Mouse (Mus musculus): ENCODE measurements around the gene Ednra.
"Not testable (repeated sequence)": the region's sequence is repeated elsewhere in the genome, so short reads cannot be mapped to it uniquely, and the experiment has no call there.

Ednra gene

DNA sequence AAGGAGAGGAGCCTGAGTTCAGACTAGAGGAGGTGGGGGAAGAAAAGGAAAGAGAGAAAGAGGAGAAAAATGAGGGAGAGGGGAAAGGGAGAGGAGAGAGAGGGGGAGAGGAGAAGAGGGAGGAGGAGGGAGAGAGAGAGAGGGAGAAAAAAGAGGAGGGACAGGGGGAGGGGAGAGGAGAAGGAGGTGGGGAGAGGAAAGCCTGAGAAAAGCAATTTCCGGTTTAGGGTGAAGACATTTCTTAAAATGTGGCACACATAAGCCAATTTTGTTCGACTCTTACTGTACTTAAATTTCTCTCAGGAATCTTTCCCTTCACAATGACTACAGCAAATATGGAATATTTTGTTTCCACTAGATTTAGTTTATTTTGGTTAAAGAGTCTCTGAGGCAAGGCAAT lies 5.3 kb downstream of the Ednra start:
- DNase-seq (ENCODE audit: low read depth, low spot score) = no peak

DNA sequence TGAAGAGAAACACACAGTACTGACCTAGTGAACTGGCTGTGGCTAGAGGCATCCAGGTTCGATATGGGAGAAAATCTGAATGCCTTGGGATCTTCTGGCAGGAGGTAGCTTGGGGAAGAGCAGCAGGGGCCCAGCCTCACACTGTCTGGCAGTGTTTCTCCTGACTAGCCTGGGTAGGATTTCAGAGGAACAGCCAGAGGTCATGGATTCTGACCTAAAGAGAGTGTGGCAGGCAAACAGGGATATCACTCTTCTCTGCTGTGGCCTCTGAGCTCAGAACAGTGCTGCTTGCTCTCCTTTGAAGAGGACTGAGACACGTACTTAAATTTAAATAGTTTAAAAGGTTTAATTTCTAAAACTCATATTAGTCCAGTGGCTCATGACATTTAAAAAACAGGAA lies 7.2 kb downstream of the Ednra start:
- DNase-seq (ENCODE audit: low read depth, low spot score) = no peak

- DNase-seq (ENCODE audit: low read depth, low spot score) = no peak
Measured at GRCm38 (mm10) chr8:77714455-77714854, 9.8 kb downstream of the Ednra start.

DNA sequence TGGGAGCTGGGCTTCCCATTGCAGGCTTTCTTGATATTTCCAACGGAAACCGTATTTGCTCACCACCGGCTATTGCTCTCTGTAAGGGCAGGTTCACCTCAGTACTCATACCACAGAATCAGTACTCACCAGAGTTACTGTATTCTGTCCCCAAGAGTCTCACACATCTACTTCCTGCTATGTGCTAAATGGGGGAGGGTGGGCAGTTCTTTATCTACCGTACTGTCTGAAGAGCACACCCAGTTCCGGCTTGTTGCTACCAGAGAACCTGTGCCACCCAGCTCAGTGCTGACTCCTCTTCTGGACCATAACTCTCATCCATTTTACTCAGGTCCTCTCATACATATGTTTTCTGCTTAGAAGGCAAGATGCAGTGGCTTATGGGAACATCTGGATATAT lies 10.6 kb downstream of the Ednra start:
- no peak for DNase-seq (ENCODE audit: low read depth, low spot score)

GRCm38 (mm10) chr8:77704768-77705167 lies 19.5 kb downstream of the Ednra start:
- DNase-seq (ENCODE audit: low read depth, low spot score) = no peak

- DNase-seq (ENCODE audit: low read depth, low spot score) = no peak
Measured at GRCm38 (mm10) chr8:77698028-77698427, 26.2 kb downstream of the Ednra start.

DNA sequence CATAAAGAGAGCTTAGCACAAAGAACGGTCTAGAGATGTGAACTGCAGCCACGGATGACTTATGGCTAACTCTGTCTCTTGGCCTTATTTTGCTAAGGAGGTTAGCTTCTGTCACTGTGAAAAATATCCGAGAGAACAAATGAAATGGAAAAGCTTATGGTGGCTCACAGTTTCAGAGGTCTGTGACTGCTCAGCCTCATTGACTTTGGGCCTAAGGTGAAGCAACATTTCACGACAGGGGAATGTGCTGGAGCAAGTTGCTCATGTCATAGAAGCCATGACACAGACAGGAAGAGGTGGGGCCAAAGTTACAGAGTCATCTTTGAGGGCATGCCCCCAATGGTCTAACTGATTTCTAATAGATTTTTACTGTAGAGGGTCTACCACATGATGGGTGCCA lies 28.1 kb downstream of the Ednra start:
- DNase-seq (ENCODE audit: low read depth, low spot score) = no peak

GRCm38 (mm10) chr8:77695486-77696058 lies 28.7 kb downstream of the Ednra start:
- no peak for DNase-seq (ENCODE audit: low read depth, low spot score)

- DNase-seq (ENCODE audit: low read depth, low spot score) = no peak
Measured at GRCm38 (mm10) chr8:77695070-77695469, 29.2 kb downstream of the Ednra start.

DNA sequence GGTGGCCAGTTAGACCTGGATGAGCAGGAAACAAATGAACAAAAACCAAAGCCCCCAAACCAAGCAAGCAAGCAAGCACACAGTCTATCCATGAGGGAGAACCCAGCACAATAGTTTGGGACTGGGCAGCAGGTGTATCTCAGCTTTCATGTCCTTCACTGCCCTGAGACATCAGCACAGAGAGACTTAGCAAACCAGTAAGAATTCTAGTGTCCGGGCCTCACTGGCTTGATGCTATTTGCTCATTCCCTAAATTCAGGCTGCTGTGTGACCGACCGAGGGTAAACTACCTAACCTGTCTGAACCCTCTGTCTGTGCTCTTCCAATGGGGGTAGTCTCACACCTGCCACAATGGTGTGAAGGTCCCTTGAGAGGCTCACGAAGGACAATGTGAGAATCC lies 29.7 kb downstream of the Ednra start:
- DNase-seq (ENCODE audit: low read depth, low spot score) = no peak

- not testable (repeated sequence) for DNase-seq (ENCODE audit: low read depth, low spot score)
Measured at GRCm38 (mm10) chr8:77689421-77690059, 34.7 kb downstream of the Ednra start.

DNA sequence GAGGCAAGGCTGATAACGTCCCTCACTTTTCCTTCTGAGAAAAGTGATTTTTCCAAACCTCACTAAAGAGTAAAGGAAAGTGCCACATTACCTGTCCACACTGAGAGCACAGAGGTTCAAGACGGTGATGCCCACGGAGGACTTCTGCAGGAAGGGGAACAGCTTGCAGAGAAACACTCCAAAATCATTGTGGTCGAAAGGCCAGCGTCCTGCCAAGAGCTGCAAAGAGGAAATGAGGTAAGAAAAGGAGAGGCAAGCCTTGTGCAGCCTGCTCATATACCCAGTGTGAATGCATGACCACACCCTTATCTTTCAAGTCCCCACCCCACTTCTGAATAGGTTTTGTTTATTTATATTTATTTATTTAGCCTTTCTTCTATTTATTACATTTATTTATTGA lies 35.3 kb downstream of the Ednra start:
- DNase-seq (ENCODE audit: low read depth, low spot score) = no peak

GRCm38 (mm10) chr8:77684372-77684771 lies 39.9 kb downstream of the Ednra start:
- DNase-seq (ENCODE audit: low read depth, low spot score) = no peak

- no peak for DNase-seq (ENCODE audit: low read depth, low spot score)
Measured at GRCm38 (mm10) chr8:77683356-77684106, 40.7 kb downstream of the Ednra start.

DNA sequence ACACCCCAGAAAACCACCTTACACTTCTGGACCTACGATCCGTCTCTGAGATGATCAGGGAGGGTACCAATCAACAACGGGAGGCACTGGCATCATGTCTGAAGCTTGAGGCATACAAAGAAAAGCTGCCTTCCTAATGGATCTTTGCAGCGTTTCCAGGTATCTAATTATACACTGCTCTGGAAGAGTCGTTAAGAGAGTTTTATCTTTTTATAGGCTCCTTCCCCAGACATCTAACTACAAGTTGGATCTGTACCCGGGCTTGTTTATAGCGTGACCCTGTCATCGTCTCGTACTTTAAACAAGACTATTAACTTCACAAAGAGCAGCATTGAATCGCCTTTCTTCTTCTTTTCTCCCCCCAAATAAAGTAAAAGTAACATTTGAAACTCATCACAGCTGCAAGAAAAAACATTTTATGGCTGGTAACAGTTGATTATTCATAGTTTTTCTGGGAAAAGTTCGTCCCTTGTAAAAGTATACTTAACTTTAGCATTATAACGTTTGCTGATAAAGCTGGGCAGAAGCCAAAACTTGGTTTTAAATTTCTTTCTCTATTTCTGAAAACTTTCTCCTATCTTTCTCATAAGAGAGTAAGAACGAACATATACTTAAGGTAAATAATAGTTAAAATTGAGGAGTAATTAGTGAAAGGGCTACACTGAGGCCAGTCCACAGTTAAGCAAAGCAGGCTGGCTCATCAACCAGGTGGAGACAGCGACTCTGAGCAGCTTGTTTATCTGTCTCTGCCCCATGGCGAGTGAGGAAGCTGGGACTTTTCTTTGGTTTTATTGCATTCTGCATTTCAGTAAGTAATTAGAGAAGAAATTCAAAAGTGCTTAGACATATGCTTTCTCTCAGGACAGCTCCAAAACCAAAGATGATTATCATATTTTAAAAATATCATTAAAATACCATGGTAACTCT lies 42.0 kb downstream of the Ednra start:
- DNase-seq (ENCODE audit: low read depth, low spot score) = no peak

- DNase-seq (ENCODE audit: low read depth, low spot score) = no peak
Measured at GRCm38 (mm10) chr8:77672036-77672435, 52.2 kb downstream of the Ednra start.

DNA sequence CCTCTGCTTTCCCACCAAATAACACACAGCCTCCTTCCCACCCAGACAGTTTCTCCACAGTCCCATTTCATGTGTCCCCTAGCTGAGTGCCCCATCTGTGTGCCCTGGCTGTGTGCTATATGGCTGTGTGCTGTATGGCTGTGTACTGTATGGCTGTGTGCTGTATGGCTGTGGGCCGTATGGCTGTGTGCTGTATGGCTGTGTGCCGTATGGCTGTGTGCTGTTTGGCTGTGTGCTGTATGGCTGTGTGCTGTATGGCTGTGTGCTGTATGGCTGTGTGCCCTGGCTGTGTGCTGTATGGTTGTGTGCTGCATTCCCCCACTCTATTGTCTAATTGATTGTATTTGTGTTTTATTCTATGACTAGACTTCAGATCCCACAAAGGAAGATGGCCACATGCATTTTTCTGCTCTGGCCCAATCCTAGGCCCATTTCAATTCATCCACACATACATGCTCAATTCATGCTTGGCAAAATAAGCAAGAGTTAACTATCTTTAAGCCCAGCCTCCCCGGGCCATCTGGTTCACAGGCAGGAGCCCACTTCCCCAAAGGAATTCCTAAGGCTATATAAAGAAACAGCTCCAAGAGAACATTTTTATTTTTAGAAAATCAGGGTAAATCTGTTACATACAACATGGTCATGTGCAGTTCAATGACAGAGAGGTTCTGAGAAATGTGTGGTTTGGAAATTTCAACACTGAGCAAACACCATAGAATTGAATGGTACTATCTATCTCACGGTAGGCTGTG lies 53.5 kb downstream of the Ednra start:
- no peak for DNase-seq (ENCODE audit: low read depth, low spot score)

DNA sequence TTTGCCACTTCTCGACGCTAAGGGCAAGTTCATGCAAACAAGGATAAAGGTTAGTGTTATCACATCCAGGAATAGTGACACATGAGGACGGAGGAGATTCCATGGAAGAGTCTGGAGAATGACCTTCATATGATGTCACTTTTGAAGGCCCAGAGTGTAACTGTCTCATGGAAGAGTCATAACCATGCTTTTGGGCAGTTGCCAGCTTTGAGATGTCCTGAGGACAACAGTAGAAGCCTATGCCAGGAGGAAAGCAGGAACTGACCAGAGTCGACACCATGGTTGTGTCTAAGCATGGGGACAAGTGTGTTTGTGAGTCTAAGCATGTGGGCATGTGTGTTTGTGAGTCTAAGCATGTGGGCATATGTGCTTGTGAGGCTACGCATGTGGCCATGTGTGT lies 56.3 kb downstream of the Ednra start:
- DNase-seq (ENCODE audit: low read depth, low spot score) = no peak

DNA sequence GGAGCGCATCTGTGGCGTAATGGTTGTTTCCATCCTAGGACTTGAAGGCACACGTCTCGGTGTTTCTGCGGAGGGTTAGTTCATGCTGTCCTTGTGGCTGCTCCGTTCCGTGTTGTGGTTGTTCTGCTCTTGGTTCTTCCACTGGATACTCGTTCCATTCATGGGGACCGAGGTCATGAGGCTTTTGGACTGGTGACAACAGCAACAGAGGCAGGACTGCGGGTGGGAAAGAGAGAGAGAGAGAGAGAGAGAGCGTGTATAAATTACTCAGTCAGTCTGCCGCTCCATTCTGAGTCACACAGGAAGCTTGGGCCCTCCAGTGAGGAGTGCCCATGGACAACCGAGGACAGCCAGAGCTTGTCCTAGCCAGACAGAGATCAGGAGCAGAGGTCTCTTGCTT lies 59.4 kb downstream of the Ednra start:
- no peak for DNase-seq (ENCODE audit: low read depth, low spot score)

- no peak for DNase-seq (ENCODE audit: low read depth, low spot score)
Measured at GRCm38 (mm10) chr8:77659534-77660080, 64.7 kb downstream of the Ednra start.

GRCm38 (mm10) chr8:77658356-77658755 lies 65.9 kb downstream of the Ednra start:
- DNase-seq (ENCODE audit: low read depth, low spot score) = no peak
